Mouse (Mus musculus): ENCODE measurements around the gene Grm7.

Grm7 gene

GRCm38 (mm10) chr6:111368111-111368510 is 722.7 kb downstream of the Grm7 start:
- no peak for DNase-seq (ENCODE audit: low read depth, low spot score)

DNA sequence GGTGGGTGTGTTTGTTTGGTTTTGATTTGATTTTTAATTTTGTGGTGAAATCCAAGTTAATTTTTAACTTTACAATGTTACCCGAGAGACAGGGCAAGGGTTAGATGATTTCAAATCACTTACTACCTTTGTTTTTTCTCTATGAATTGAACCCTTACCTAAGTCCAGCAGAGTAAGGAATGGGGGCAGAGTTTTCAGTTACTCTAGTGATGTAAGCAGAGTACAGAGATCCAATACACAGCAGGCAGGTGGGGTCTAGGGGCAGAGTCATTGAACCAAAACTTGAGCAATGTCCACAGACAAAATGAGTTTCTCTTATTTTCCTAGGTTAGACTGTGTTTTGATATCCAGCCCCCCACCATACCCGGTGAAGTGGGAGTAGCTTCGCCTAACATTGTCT is 723.2 kb downstream of the Grm7 start:
- DNase-seq (ENCODE audit: low read depth, low spot score), result no peak

- no peak for DNase-seq (ENCODE audit: low read depth, low spot score)
These were observed 723.6 kb downstream of the Grm7 start for GRCm38 (mm10) chr6:111369013-111369412.

DNA sequence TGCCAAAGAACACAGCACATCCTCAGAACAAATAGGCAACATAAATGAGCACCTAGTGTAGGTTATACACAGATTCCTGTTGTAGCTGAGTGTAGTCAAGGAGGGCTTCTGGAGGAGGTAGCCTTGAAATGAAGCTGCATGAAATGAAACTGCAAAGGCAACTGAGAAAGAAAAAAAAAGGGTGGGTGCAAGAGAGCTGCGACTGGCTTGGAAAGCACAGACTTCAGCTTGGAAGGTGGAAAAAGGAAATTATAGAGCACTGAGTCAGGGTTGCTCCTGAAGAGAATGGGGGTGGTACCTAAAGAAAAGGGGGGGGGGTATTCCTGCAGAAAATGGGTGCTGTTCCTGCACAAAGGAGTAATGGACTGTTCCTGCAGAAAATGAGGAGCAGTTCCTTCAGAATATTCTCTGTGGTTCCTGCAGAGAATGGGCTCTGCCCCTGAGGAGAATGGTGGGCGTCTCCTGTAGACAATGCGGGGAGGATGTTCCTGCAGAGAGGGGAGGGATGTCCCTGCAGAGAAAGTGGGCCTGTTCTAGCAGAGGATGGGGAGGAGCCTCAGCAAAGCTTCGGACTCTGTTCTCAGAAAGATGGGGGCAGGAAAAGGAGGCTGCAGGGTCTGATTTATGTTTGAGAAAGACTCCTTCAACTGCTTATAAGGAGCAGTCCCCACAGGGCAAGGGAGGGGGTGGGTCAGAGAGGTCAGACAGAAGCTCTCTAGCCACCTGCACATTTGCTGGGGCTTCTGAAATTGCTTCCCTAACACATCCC is 726.4 kb downstream of the Grm7 start:
- DNase-seq (ENCODE audit: low read depth, low spot score), result no peak

GRCm38 (mm10) chr6:111372626-111373380 is 727.4 kb downstream of the Grm7 start:
- no peak for DNase-seq (ENCODE audit: low read depth, low spot score)

DNA sequence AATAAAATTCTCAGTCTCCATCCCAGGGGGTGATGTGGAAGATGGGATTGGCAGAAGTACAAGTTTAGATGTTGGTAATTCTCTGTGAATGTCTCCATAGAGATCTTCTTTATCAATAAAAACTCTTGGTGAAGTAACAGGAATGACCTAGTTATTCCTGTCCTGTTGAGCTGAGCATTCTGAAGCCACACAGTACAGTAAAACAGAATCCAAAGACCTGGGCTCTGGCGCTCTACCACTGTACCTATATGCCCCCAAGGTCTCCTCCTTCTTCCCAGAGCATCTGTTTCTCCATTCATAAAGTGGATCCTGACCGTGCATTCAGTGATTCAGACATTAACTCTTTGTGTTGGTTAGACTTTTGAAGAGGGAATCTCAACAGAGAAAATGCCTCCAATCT is 735.3 kb downstream of the Grm7 start:
- DNase-seq (ENCODE audit: low read depth, low spot score), result no peak

- no peak for DNase-seq (ENCODE audit: low read depth, low spot score)
These were observed 763.4 kb downstream of the Grm7 start for GRCm38 (mm10) chr6:111408750-111409149.

- no peak for DNase-seq (ENCODE audit: low read depth, low spot score)
These were observed 779.4 kb downstream of the Grm7 start for GRCm38 (mm10) chr6:111424737-111425136.

DNA sequence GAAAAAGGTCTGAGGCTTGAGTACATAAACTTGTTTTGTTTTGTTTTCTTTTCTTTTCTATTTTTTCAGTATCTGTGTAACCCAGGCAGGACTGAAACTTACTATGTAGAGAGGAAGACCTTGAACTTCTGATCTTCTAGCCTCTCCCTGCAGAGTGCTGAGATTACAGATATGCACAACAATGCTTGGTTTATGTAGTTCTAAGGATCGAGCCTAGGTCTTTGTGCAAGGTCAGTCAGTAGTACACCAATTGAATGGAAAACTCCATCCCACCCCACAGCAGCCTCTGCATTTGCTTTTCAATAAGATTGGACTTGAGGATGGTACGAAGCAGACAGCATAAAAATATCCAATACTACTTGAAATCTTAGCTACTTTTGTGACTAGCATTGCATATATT is 800.8 kb downstream of the Grm7 start:
- no peak for DNase-seq (ENCODE audit: low read depth, low spot score)

DNA sequence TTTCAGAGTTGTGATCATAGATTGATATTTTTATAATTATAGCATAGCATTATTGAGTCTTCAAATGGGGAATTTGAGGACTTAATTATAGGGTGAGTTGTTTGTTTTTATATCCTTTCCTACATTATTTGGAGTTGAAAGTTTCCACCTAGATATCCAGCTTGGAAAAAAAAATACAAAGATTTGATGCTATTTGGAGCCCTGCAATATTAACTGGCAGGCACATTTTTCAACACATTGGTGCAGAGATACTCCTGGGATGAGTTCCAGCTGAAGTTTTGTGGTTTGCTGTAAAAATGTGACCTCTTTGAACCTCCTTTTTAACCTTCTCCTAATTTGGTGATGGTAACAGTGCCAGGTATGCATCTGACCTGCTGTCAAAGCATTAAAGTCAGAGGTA is 802.5 kb downstream of the Grm7 start:
- DNase-seq (ENCODE audit: low read depth, low spot score), result no peak

- DNase-seq (ENCODE audit: low read depth, low spot score), result no peak
These were observed 803.8 kb downstream of the Grm7 start for GRCm38 (mm10) chr6:111449054-111449783.

GRCm38 (mm10) chr6:111481866-111482265 is 836.5 kb downstream of the Grm7 start:
- DNase-seq (ENCODE audit: low read depth, low spot score), result no peak

DNA sequence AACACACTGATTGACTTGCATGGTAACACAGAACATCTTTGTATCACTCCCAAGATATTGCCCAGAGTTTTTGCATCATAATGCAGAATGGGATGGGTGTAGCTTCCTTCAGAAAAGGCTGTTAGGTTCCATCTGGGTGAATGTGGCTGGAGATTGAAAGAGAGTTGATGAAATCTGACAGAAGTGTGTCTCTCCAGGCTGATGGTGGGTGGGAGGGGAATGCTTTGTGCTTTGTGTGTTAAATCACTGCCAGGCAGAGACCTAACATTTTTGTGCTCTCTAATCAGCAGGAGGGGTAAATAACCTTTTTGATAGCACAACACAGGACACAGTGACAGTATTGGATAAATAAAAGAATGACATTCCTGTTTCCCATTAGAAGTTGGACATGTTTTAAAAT is 840.7 kb downstream of the Grm7 start:
- DNase-seq (ENCODE audit: low read depth, low spot score), result no peak

DNA sequence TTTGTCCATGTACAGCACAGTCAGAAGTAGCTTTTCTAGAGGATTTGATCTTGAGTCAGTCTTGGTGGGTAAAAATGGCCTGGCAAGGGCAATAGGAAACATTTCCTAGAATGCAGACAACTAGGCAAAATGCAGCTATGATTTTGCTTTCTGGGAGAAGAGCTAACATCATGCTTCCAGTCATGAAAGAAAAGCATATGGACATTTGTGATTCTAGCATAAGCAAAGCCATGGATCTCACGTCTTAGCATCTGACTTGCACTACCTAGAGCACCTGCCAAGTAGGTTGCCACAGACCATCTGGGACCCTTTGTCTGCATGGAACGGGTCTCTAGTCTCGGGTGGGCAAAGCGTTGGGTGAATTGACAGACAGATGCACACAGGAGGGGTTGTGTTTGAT is 842.2 kb downstream of the Grm7 start:
- no peak for DNase-seq (ENCODE audit: low read depth, low spot score)

DNA sequence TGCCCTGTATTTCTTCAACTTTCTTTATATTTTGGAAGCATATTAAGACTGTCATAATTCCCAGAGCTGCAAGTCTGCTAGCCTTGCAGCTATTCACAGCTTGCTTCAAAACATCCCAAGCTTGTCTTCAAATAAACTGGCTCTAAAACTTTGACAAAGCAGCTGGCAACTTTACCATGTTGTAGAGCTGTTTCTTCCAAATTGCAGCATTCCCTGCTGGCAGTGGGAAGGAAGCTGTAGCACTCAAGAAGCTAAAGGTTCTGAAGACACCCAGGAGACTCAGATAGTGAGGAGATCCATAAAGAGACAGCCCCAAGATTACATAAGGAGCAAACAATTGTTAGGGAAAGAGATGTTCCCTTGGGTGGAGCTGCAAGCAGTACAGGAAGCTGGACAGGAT is 846.8 kb downstream of the Grm7 start:
- no peak for DNase-seq (ENCODE audit: low read depth, low spot score)

DNA sequence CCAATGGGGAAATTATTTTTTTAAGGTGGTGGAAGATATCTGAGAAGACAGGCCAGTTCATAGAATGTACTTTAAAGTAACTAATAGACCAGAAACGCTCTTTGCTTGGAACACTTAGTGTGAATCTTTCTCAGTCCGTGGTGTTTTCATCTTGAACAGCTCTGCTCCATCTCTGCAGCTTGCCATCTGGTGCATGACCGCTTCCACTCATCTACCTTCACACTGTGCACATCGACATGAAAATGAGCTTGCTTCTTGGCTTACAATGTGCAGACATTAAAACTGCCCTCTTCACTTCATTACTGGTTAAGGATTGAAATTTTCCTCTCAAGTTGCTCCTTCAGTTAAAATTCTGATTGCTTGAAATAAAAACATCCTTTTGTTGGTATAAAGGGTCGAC is 854.2 kb downstream of the Grm7 start:
- no peak for DNase-seq (ENCODE audit: low read depth, low spot score)

DNA sequence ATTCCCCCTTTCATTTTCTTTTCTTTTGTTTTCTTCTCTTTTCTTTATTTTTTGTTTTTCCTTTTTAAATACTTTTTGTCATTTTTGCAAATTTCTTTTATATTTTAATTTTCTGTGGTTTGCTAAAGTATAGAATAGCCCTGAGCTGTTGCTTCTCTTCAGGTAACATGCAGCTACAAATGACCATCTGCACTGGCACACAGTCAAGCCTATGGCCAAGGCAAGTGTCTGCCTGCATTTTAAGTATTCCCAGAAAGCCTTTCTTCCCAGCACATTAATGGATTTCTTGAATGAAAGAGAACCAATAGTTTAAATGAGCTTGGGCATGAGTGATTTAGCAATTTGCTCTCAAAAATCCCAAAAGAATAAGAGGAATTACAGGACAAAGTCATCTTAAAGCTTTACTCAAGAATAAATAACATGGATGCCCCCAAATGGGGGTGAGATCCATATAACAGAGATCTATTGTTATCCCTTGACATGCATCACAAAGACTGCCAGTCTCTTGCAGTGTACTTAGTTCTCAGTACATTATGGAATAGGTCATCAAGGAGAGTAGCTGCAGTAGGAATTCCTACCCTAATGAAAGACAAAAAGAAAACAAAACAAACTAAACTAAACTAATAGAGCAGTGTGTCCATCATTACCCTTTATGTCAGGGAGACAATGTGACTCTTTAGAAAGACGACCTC is 865.5 kb downstream of the Grm7 start:
- DNase-seq (ENCODE audit: low read depth, low spot score), result no peak

DNA sequence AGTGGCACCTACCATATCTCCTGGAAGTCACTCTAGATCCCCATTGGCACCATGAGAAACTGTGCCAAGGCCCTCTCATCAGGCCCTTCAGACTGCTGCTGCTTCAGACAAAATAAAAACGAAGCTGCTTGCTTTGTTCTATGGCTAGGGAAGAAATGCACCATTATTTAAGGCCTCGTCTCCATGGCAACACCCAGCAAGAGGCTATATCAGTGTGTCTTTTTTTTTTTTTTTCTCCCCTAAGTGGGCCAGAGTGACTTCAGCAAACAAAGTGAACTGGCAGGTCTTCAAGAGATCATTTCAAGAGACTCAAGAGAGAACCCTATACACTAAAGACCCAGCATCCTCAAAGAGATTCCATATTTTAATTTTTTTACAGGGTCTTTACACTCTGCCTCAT is 867.0 kb downstream of the Grm7 start:
- no peak for DNase-seq (ENCODE audit: low read depth, low spot score)

- DNase-seq (ENCODE audit: low read depth, low spot score), result no peak
These were observed 875.8 kb downstream of the Grm7 start for GRCm38 (mm10) chr6:111521229-111521628.

GRCm38 (mm10) chr6:111522122-111522521 is 876.7 kb downstream of the Grm7 start:
- DNase-seq (ENCODE audit: low read depth, low spot score), result no peak

DNA sequence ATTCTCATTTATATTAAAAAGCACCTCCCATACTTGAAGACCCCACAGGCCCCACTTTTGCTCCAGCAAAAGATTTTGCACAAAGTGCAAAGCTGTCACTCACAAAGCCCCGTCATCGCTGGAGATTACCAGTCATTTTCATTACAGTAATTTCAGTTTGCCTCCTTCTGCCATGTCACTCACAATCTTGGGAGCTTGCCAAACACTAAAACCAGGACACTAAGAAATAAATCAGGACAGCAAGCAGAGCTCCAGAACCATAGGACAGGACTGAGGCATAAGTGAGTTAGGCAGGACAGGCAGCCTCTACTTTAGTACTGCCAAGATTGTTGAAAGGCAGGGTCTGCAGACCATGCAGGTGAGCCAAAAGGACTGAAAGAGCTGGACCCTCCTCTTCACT is 884.6 kb downstream of the Grm7 start:
- no peak for DNase-seq (ENCODE audit: low read depth, low spot score)

DNA sequence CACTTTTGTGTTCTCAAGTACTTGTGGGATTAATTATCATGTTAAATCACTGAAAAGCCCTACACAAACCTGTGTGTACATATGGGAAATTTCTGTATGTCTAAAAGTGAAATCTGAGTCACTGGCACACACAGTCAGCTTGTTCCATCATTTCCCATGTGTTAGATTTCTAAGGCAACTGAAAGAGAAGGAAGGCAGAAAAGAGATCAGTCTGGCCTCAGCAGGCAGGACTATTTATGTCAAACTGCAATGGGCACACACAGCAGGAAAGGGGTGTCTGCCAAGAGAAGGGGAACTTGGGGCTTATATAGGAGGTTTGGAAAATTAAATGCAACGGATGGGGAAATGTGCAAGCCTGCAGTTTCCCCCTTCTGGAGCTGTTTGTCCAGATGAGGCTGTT is 913.2 kb downstream of the Grm7 start:
- no peak for DNase-seq (ENCODE audit: low read depth, low spot score)

Data from CD4-positive, CD25-positive, alpha-beta regulatory T cell, adult 2 months (primary cell).